Mouse (Mus musculus) neutrophil, adult 5-6 weeks (primary cell): Measurements from ENCODE around the gene Srrm1. TPM values are rescaled to one million over a fixed set of nuclear protein-coding genes. Genes with fewer than 3 reads are reported as not detected.

Experiments
- ATAC-seq: fragments of 151-379, 151-347 bp; 2 replicates; pipeline ENCODE4 v1.8.0; 2017; ENCODE audit warnings: mild to moderate bottlenecking, moderate TSS enrichment; ENCODE audit not compliant: insufficient number of reproducible peaks, poor library complexity, low FRiP score, severe bottlenecking; ENCODE audit errors: extremely low read depth
- total RNA-seq: library from RNA; stranded (forward); fragments of 200-1000 nt; gene quantifications from 2 replicates; pipeline ENCODE4 v1.2.3, GENCODE M21; 2017

Gene Srrm1
- total RNA-seq = 175 and 196 TPM in 2 replicates

GRCm38 (mm10) chr4:135353066-135353793, at the start of gene Srrm1:
TSS of gene Srrm1 (minus strand) at chr4:135353321.
- ATAC-seq = peak; percentile 79

DNA sequence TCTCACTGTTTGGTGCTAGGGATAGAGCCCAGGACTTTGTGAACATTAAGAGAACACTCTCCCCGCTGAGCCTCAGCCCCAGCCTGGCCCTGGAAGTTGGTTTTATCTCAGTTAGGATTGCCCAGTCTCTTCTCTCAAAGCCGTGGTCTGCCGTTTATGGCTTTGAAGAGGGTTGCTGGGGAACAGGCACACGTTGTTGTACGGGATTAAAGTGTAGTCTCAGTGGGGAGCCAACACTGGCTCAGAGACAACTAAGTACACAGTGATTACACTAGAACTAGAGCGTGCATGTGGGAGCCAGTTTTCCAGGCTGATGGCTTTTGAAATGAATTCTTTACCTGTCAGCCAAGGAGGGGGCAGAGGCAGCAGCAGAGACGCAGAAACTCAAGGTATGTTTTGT, 48.8 kb upstream of the Srrm1 start:
- ATAC-seq = no peak

- ATAC-seq = no peak
These were observed 44.9 kb upstream of the Srrm1 start, which contains the start of gene Ncmap for GRCm38 (mm10) chr4:135397991-135398390. TSS of gene Ncmap (minus strand) at chr4:135398227.

DNA sequence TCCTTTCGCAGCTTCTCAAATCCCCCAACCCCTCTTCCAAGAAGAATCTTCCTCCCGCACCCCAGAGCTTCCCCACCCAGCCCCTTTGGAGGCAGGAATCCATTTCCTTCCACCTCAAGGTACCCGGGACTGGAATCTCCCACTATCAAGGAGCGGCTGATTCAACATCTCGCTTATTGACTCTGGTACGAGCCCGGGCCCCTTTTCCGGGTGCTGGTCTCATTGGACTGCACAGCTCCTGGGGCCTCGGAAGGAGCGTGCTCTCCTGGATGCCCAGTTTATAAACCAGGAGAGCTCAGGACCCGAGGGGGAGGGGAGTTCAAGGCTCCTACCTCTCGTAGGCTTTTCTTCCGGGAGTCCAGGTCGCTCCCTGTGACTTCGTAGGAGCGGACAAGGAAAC, 44.4 kb upstream of the Srrm1 start:
- ATAC-seq = no peak

GRCm38 (mm10) chr4:135396303-135396702, 43.2 kb upstream of the Srrm1 start:
- no peak for ATAC-seq

DNA sequence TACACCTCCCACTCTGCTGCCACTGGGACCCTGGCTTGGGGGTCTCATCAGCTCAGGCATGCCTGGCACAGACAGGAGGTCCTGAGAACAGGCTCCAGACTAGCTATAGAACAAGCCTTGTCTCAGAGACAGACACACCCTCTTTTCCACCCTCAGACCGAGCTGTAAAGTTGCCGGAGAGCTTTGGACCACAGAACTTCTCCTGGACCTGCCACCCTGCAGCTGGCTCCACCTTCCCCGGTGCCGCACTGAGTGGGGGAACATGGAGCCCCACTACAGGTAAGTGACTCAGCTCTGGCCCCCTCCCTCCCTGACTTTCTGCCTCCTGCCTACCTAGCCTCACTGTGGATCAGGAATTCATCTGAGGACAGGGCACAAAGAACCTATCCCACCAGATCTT, 42.3 kb upstream of the Srrm1 start:
- no peak for ATAC-seq

- no peak for ATAC-seq
These were observed 41.5 kb upstream of the Srrm1 start for GRCm38 (mm10) chr4:135394666-135395065.

DNA sequence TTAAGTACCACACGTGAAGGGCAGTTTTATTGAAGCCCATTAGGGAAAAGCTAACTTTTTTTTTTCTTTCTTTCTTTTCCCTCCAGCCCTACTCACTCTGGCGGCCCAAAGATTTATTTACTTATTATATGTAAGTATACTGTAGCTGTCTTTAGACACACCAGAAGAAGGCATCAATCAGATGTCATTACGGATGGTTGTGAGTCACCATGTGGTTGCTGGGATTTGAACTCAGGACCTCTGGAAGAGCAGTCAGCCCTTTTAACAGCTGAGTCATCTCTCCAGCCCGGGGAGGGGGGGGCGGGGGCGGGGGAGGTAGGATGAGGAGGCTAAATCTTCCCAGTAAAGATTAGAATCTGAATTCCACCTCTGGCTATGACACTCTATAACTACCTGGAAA, 40.3 kb upstream of the Srrm1 start:
- ATAC-seq = no peak

DNA sequence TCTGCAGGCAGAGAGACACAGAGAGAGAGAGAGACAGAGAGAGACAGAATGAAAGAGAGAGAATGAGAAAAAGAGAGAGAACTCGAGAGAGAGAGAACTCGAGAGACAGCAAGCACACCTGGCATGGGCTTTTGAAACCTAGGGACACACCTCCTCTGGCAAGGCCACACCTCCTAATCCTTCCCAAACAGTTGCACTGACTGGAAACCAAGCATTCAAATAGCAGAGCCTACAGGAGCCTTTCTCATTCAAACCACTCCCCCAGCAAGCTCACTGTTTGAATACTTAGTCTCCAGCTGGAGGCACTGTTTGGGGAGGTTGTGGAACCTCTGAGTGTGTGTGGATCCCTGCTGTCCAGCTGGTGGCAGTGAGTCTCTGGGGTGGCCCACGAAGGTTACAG, 39.7 kb upstream of the Srrm1 start:
- no peak for ATAC-seq

DNA sequence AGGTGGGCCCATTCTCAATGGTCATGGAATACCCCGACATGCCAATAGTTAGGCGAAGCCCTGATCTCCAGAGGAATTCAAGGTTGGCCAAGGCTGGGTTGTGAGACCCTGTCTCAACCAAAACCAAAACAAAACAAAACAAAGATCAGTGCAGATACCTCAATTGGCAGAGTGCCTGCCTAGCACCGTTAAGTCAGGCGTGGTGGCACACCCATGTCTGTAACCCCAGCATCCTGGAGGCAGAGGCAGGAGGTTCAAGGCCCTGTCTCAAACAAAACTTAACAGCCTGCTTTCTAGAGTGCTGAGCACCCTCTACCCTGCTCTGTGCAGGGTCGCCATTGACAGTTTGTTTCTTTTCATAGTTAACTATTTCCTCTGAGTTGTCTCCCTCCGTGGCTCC, 37.9 kb upstream of the Srrm1 start:
- no peak for ATAC-seq

GRCm38 (mm10) chr4:135385614-135386013, 32.5 kb upstream of the Srrm1 start:
- ATAC-seq = no peak

DNA sequence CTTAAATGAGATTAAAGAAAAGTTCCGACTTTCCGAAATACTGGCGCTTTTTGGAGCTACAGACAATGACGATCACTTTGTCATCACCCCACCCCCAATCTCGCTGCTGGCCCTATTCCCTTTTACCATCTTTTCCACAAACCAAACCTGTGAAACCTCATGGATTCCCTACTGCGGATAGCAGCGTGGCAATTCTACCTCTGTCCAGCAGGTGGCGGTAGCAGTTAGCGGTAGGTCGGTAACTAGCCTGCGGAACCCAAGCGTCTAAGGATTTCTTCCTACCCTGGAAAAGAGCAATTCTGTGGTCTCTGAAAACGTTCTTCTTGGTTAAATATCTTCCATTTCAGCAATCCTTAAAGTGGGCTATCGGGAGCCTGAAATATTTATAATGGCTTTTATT, 29.2 kb upstream of the Srrm1 start:
- peak; percentile 74 for ATAC-seq

DNA sequence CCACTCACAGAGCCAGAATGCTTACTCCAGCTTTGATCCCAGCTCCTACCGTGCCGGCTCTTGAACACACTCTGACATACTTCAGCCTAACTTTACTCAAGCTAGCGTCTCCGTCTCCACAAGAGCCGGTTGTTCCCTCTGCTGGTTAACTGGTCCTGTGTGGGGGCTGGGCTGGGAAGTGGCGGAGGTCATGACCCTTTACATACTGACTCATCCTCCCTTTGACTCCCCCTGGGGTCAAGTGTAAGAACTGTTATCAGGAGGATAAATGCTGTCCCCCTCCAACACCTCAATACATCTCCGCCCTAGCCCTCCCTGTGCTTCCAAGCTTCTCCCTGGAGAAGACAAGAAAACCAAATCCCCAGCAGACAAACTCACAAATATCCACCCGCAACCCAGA, 28.2 kb upstream of the Srrm1 start:
- ATAC-seq = no peak

GRCm38 (mm10) chr4:135377241-135377640, 24.1 kb upstream of the Srrm1 start:
- ATAC-seq = no peak

DNA sequence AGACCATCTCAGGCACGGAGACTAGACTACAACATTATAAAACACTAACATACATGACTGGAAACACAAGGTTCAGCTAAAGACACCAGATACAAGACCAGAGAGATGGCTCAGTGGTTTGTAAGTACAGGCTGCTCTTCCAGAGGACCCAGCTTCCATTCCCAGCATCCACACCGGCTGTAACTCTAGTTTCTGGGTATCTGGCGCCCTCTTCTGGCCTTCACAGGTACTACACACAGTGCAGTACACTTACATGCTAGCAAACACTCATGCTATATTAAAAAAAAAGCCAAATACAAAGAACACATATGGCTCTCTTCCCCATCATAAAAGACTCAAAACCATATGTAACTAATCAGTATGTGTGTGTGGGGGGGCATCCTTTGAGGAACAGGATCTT, 22.3 kb upstream of the Srrm1 start:
- ATAC-seq = no peak

GRCm38 (mm10) chr4:135373299-135373698, 20.2 kb upstream of the Srrm1 start:
- ATAC-seq = no peak

DNA sequence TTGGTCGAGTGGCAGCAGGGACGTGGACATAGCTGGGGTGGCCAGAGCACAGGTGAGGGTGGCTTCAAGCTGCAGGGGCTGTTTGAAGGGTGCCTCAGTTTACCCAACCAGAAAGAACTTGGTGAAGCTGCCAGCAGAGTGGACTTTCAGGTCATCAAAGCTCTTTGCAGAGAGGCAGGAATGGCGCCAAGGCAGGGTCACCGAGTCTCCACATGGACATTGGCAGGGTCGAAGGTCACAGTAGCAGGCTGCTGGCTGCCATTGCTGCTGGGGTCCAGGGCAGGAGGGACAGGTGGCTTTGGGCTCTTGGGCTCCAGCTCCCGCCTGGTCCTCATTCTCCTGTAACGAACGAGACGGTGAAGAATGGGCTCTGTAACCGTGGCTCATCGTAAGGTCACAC, 17.3 kb upstream of the Srrm1 start:
- no peak for ATAC-seq

DNA sequence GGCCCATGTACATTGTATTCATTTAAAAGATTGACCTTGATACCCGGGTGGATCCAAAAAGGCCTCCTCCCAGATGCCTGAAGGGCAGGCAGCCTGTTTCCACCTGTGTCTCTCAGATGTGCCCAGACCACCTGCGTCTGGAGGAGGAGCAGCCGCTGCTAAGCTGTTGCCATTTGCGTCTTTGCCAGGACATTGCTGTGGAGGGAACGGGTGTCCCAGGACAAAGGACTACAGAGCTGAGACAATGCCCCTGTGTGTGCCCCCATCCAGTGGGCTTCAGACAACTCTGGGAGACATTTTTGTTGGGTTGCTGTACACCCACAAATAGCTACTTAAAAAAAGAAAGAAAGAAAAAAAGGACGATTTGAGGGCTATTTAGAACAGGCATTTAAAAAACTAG, 9.7 kb upstream of the Srrm1 start:
- ATAC-seq = no peak

DNA sequence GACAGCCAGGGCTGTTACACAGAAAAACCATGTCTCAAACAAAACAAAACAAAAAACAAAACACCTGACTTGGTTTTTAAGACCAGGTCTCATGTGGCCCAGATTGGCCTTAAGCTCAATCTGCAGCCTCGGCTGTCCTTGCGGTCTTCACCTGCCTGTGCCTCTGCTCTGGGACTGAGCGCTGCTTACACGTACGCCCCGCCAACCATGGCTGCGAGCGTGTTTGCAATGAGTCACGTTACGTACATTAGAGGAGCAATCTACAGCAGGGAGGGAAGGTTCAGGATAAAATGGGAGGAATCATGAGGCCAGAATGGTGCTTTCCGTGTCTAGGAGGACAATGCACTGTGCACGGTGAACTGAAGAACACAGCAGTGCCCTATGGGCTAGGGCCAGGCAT, 8.6 kb upstream of the Srrm1 start:
- no peak for ATAC-seq

- ATAC-seq = peak; percentile 35; the same call in 1 of the 2 replicates
These were observed 5.6 kb upstream of the Srrm1 start for GRCm38 (mm10) chr4:135358736-135359135.
